Mouse (Mus musculus): Measurements from ENCODE around the gene Tmtc2. TPM values are rescaled to one million over a fixed set of nuclear protein-coding genes. Genes with fewer than 3 reads are reported as not detected.

The Tmtc2 gene
- polyA plus RNA-seq, 1 experiment from 2014 or later = 5.7 TPM

DNA sequence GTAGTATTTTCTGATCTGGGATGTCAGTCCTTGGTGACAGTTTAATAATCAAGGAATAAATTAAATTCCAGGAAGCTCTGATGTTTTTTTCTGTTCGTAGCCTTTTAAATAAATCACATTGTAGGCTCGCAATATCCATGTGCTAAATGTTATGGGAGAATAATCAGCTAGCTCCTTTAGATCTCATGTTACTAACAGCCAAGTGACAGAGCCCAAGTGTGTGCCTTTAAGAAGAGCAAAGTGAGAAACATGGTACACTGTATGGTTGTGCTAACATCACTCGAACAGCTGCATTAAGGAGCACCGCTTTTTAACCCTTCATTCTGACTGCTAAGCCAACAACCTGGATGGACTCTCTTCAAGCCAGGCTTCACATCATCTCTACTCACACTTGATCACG lies 146.2 kb downstream of the Tmtc2 start:
- no peak overlapping the region for H3K27ac ChIP-seq (replicated peaks)
- H3K9ac ChIP-seq (ENCODE audit: low read length) = no peak overlapping the region
- no peaks in the 10 kb centered on the region for H3K9me3 ChIP-seq (ENCODE audit: control insufficient read depth, low read length)
- TF ChIP-seq EP300 (optimal IDR thresholded peaks at IDR 0.05) (no peak), CTCF (IDR thresholded peaks at IDR 0.05; ENCODE audit: low read depth) (no peak)
- no peaks in the 10 kb centered on the region for H3K27me3 ChIP-seq (ENCODE audit: control insufficient read depth, insufficient read depth, low read length)
- no peaks in the 10 kb centered on the region for H3K4me1 ChIP-seq (replicated peaks; ENCODE audit: control insufficient read depth, insufficient read depth)
- 67% methylated on average over 5 of the region's 5 CpGs for WGBS
- H3K36me3 ChIP-seq (ENCODE audit: control insufficient read depth, insufficient read depth, low read length) = no peaks in the 10 kb centered on the region
- ATAC-seq (ENCODE audit: low FRiP score, low TSS enrichment) = no peak
- no peak overlapping the region for H3K4me2 ChIP-seq (replicated peaks; ENCODE audit: low read depth)
- no peak for DNase-seq (ENCODE audit: low spot score)
- H3K4me3 ChIP-seq (ENCODE audit: low read depth, low read length) = no peak overlapping the region

DNA sequence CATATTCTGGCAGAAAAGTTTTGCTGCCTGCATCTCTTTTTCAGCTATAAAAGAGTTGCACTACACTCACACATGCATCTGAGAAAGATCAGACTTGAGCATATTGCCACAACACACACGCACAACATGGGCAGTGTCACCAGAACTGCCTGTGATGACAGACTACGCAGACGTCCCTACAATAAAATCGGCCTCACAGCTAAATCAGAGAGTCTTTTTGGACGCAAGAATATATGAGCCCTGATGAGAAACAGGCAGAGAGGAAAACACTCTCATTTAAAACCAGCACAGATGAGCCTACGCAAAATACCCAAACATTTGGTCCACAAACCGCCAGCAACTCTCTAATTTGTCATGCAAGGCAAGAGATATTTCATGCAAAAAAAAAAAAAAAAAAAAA lies 146.6 kb downstream of the Tmtc2 start:
- TF ChIP-seq EP300 (optimal IDR thresholded peaks at IDR 0.05) = no peak
- no peak for TF ChIP-seq CTCF (IDR thresholded peaks at IDR 0.05; ENCODE audit: low read depth)

DNA sequence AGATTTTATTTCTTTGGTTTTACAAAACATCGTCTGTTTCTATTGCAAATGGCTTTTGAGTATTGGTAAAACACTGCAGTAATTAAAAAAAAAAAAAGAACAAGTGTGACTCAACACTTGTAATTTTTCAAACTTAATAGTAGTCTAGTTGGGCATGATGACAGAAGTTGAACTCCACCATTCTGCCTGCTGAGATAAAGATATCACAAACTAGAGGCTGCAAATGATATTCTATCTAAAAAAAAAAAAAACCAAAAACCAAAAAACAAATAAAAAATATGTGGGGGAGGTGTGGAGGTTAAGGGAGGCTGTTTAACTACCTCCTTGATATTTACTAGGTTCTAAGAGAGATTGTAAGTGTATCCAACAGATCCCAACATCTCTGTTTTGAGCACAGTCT lies 149.2 kb downstream of the Tmtc2 start:
- WGBS = 91% methylated on average over 1 of the region's 1 CpGs
- DNase-seq (ENCODE audit: low spot score) = no peak
- ATAC-seq (ENCODE audit: low FRiP score, low TSS enrichment) = no peak

More for the DNA sequence above, 146.6 kb downstream of the Tmtc2 start:
- H3K4me2 ChIP-seq (replicated peaks; ENCODE audit: low read depth) = no peak overlapping the region
- ATAC-seq (ENCODE audit: low FRiP score, low TSS enrichment) (no peak), DNase-seq (ENCODE audit: low spot score) (no peak)
- H3K9me3 ChIP-seq (ENCODE audit: control insufficient read depth, low read length) = no peaks in the 10 kb centered on the region
- H3K27ac ChIP-seq (replicated peaks) = no peak overlapping the region
- no peaks in the 10 kb centered on the region for H3K27me3 ChIP-seq (ENCODE audit: control insufficient read depth, insufficient read depth, low read length)
- no peaks in the 10 kb centered on the region for H3K4me1 ChIP-seq (replicated peaks; ENCODE audit: control insufficient read depth, insufficient read depth)
- H3K4me3 ChIP-seq (ENCODE audit: low read depth, low read length) = no peak overlapping the region
- no peak overlapping the region for H3K9ac ChIP-seq (ENCODE audit: low read length)
- no peaks in the 10 kb centered on the region for H3K36me3 ChIP-seq (ENCODE audit: control insufficient read depth, insufficient read depth, low read length)
- WGBS = 79% methylated on average over 7 of the region's 7 CpGs

DNA sequence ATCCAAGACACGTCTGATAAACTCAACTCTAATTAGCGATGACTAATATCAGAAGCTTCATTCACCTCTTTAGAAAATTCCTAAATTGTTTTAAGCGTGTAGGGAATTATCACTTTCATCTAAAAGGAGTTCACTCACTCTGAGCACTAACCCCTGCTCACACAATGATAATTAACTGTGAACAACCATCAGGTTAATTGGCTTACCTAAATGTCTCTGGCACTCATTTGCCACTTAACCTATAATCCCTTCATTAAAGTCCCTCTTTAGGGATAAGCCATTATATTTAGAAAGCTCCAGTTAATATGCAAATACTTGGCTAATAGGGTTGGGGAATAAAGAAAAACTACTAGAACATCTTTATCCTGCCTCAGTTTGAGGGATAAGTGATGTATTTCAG lies 151.1 kb downstream of the Tmtc2 start:
- Histone ChIP-seq H3K9me3 (ENCODE audit: control insufficient read depth, low read length) (no peaks in the 10 kb centered on the region), H3K9ac (ENCODE audit: low read length) (no peak overlapping the region), H3K36me3 (ENCODE audit: control insufficient read depth, insufficient read depth, low read length) (no peaks in the 10 kb centered on the region), H3K27me3 (ENCODE audit: control insufficient read depth, insufficient read depth, low read length) (no peaks in the 10 kb centered on the region), H3K4me2 (replicated peaks; ENCODE audit: low read depth) (no peak overlapping the region), H3K4me1 (replicated peaks; ENCODE audit: control insufficient read depth, insufficient read depth) (no peaks in the 10 kb centered on the region), H3K27ac (replicated peaks) (no peak overlapping the region), H3K4me3 (ENCODE audit: low read depth, low read length) (no peak overlapping the region)
- ATAC-seq (ENCODE audit: low FRiP score, low TSS enrichment) (no peak), DNase-seq (ENCODE audit: low spot score) (no peak)
- no peak for TF ChIP-seq EP300 (optimal IDR thresholded peaks at IDR 0.05)
- TF ChIP-seq CTCF (IDR thresholded peaks at IDR 0.05; ENCODE audit: low read depth) = no peak
- 83% methylated on average over 3 of the region's 3 CpGs for WGBS

More for the DNA sequence above, 149.2 kb downstream of the Tmtc2 start:
- Histone ChIP-seq H3K9me3 (ENCODE audit: control insufficient read depth, low read length) (no peaks in the 10 kb centered on the region), H3K9ac (ENCODE audit: low read length) (no peak overlapping the region), H3K36me3 (ENCODE audit: control insufficient read depth, insufficient read depth, low read length) (no peaks in the 10 kb centered on the region), H3K4me3 (ENCODE audit: low read depth, low read length) (no peak overlapping the region), H3K27me3 (ENCODE audit: control insufficient read depth, insufficient read depth, low read length) (no peaks in the 10 kb centered on the region), H3K4me2 (replicated peaks; ENCODE audit: low read depth) (no peak overlapping the region), H3K27ac (replicated peaks) (no peak overlapping the region), H3K4me1 (replicated peaks; ENCODE audit: control insufficient read depth, insufficient read depth) (no peaks in the 10 kb centered on the region)
- TF ChIP-seq EP300 (optimal IDR thresholded peaks at IDR 0.05) = no peak
- TF ChIP-seq CTCF (IDR thresholded peaks at IDR 0.05; ENCODE audit: low read depth) = no peak

DNA sequence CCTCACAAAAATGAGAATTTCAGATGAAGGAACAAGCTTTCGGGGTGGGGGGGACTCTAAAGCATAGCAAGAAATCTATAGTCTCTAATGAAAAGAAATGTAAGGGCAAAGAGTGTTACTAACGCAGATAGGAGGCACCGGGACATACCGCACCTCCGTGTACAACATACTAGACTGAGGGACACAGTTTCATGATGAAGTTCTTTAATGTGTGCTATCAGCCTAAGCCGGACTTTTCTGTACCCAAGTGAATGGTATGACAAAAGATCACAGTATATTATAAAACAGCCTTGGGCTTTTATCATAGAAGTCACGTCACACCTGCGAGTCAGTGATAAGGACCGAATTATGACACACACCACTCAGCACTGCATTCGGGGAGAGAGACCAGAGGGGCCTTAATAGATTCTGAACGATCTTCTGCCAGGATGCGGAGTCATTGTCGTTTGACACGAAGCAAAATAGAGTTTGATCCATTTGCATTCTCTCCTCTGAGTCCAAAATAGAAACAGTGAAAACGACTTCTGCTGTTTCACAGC lies 156.3 kb downstream of the Tmtc2 start:
- ATAC-seq (ENCODE audit: low FRiP score, low TSS enrichment) = no peak
- TF ChIP-seq CTCF (IDR thresholded peaks at IDR 0.05; ENCODE audit: low read depth) (no peak), EP300 (optimal IDR thresholded peaks at IDR 0.05) (no peak)

DNA sequence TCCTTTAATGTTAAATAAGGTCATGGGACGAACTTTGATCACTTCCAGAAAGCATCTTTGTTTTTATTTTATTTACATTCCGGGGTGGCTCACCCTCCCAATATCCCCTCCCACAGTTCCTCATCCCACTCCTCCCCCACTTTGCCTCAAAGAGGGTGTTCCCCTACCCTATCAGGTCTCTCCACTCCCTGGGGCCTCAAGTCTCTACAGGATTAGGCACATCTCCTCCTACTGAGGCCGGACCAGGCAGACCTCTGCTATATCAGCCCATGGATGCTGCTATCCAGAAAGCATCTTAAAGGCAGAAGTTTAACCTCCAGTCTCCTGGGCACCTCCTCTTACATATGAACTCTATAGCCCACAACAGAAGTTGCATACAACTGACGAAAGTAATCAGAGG lies 157.7 kb downstream of the Tmtc2 start:
- ATAC-seq (ENCODE audit: low FRiP score, low TSS enrichment) (no peak), DNase-seq (ENCODE audit: low spot score) (no peak)
- 0 out of 2 replicates have a peak, but pooled peaks cover 5% of the 10 kb centered on the region for H3K36me3 ChIP-seq (ENCODE audit: control insufficient read depth, insufficient read depth, low read length)
- TF ChIP-seq CTCF (IDR thresholded peaks at IDR 0.05; ENCODE audit: low read depth) (no peak), EP300 (optimal IDR thresholded peaks at IDR 0.05) (no peak)
- no peaks in the 10 kb centered on the region for H3K27me3 ChIP-seq (ENCODE audit: control insufficient read depth, insufficient read depth, low read length)
- H3K4me3 ChIP-seq (ENCODE audit: low read depth, low read length) = no peak overlapping the region
- no peaks in the 10 kb centered on the region for H3K9me3 ChIP-seq (ENCODE audit: control insufficient read depth, low read length)
- 76% methylated on average over 4 of the region's 4 CpGs for WGBS
- H3K27ac ChIP-seq (replicated peaks) = no peak overlapping the region
- no peak overlapping the region for H3K9ac ChIP-seq (ENCODE audit: low read length)
- H3K4me2 ChIP-seq (replicated peaks; ENCODE audit: low read depth) = no peak overlapping the region
- H3K4me1 ChIP-seq (replicated peaks; ENCODE audit: control insufficient read depth, insufficient read depth) = no peaks in the 10 kb centered on the region

More for the DNA sequence above, 156.3 kb downstream of the Tmtc2 start:
- Histone ChIP-seq H3K4me2 (replicated peaks; ENCODE audit: low read depth) (no peak overlapping the region), H3K9ac (ENCODE audit: low read length) (no peak overlapping the region), H3K4me3 (ENCODE audit: low read depth, low read length) (no peak overlapping the region), H3K4me1 (replicated peaks; ENCODE audit: control insufficient read depth, insufficient read depth) (no peaks in the 10 kb centered on the region), H3K9me3 (ENCODE audit: control insufficient read depth, low read length) (no peaks in the 10 kb centered on the region), H3K27me3 (ENCODE audit: control insufficient read depth, insufficient read depth, low read length) (no peaks in the 10 kb centered on the region), H3K27ac (replicated peaks) (no peak overlapping the region), H3K36me3 (ENCODE audit: control insufficient read depth, insufficient read depth, low read length) (0 out of 2 replicates have a peak, but pooled peaks cover 5% of the 10 kb centered on the region)
- DNase-seq (ENCODE audit: low spot score) = no peak
- WGBS = 82% methylated on average over 15 of the region's 15 CpGs

Data from stomach, postnatal 0 days (tissue).